Mouse (Mus musculus): ENCODE measurements around the gene Prl2c5.
"Not testable (repeated sequence)": the region's sequence is repeated elsewhere in the genome, so short reads cannot be mapped to it uniquely, and the experiment has no call there.

Prl2c5 gene

DNA sequence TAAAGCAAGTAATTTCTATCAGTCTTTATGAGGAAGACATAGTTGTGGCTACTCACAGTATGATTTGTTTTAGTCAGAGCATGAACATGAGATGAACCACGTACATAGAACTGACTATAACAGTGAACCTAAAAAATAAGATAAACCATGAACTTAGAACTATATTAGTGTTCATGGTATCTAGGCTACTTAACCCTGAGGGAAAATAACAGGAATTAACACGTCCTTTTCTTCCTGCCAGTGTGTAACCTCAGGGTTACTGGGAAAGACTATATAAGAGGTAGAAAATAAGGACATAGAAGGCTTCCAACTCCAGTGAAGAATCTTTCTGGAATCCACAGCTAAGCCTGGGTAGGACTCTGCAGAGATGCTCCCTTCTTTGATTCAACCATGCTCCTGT is at the start of gene Prl2c5:
Gene Prl2c5, plus strand, starts transcription at position 301 of the 400 bp plus-strand sequence.
- in situ Hi-C loops (cut with MboI, MseI), result not testable (repeated sequence)

DNA sequence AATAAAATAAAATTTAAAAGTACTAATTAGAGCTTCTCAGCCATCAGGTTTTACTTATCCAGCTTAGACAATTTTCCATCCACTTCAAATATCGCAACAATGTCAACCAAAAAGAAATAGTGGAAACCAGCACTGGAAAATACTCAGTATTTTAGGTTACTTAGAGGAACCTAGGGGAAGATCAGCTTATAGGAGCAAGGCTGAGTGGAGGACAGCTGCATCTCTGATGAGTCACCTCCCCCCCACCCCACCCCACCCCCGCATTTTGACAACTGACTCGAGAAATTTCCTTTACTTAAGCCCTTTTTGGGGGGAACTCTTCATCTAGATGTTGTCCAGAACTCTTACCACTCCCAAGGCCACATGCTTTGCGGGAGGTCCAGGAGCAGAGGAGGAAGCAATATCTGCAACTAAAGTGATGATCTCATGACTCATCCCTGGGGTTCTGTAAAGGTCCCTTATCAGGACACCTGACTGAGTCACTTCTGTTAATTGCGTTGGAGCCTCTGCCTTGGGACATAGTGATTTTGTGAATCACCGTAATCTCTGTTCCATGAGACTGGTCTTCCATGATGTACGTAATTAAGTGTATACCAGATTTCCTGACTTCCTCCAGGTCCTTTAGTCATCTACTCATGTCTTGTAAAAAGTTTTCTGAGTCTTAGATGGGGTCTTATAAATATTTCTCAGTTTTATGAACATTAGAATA is 19.6 kb upstream of the Prl2c5 start:
- in situ Hi-C loops (cut with MboI, MseI), result loop anchor here (5.0 kb wide), 1 partner anchor 346 kb away; no protein-coding TSS in a partner anchor

DNA sequence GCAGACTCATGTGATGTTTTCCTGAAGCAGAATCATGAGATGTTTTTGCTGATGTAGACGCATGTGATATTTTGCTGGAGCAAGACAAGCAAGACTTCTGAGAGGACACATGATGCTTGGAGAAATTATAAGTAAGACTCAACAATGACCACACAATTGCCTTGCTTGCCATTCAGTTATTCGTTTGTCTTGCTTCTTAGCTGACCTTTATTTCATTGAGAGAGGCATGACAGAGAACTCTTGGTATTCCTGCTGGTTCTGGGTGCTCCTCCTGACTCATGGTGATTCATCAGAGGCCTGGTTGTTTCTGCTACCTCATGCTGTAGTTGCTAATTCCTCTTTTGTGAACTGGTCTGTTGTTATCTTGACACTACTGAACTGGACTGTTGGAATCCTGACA is 13.9 kb upstream of the Prl2c5 start:
- in situ Hi-C loops (cut with MboI, MseI), result not testable (repeated sequence)

DNA sequence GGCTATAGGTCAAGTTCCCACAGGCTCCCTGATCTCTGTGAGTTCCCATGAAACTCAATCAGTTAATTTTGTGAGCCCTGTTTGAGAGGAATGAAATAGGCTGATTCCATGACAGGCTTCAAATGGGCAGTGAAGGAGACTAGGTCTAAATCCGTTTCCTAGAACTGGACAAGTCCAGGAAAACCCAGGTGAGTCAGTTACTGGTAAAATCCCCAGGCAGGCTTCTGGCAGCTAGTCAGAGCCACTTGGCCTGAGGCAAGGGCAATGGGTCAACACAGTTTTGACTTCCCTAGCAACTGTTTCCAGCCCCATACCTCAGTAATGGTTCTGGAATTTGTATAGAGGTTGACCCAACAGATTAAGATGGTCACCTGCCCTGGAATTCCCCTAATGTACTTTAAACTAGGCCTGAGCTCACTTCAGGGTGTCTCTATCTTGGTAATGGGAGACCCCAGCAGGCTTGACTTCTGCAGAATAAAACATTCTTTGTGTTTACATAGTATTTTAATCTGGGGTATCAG is 8.8 kb upstream of the Prl2c5 start:
- in situ Hi-C loops (cut with MboI, MseI), result not testable (repeated sequence)

DNA sequence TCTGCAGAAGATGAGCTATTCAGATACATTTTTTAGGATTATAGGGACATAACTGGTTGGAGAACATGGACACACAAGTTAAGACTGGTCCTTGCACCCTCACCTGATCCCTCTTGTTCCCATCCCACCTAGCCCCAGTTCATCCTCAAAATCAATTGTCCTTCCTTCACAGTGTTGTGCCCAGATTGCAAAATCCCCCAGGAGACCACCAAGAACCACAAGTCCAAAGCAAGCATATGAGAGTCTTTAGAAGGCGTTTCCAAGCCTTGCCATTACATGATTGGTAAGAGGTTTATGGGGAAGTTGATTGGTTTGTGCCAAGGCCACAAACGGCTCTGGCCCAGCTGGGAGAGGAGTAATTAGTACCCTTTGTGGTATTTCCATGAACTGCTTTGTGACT is 6.8 kb upstream of the Prl2c5 start:
- in situ Hi-C loops (cut with MboI, MseI), result loop anchor here (5.0 kb wide), 1 partner anchor 163 kb away; no protein-coding TSS in a partner anchor

DNA sequence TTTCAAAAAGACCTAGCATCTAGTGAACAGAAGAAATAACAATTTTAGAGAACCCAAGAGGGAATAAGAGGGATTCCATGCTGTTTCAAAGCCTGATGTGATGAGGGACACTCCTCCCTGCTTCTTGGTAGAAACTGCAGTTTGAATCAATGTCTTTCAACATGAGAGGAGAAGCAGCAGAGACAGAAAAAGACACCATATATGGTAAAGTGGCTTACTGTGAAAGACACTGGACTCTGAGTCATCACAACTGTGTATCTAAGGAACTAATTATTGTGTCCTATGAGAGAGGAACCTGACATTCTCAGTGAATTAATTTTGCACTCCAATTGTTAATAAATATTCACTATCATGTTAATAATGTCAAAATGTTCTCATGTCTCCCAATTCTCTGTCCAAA is 28.7 kb downstream of the Prl2c5 start:
- in situ Hi-C loops (cut with MboI, MseI), result not testable (repeated sequence)

DNA sequence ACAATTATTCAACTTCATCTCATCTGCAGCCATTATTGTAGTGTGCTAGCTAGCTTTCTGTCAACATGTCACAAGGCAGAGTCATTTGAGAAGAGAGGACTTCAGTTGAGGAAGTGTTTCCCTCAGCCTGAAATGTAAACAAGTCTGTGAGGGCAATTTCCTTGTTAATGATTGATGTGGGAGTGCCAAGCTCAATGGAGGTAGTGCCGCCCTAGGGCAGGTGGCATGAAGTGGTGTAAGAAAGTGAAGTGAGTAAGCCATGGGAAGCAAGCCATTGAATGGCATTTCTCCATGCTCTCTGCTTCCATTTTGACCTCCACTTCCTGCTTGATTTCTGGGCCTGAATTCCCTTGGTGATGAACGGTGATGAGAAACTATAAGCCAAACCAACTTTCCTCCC is 33.8 kb downstream of the Prl2c5 start:
- in situ Hi-C loops (cut with MboI, MseI), result not testable (repeated sequence)

DNA sequence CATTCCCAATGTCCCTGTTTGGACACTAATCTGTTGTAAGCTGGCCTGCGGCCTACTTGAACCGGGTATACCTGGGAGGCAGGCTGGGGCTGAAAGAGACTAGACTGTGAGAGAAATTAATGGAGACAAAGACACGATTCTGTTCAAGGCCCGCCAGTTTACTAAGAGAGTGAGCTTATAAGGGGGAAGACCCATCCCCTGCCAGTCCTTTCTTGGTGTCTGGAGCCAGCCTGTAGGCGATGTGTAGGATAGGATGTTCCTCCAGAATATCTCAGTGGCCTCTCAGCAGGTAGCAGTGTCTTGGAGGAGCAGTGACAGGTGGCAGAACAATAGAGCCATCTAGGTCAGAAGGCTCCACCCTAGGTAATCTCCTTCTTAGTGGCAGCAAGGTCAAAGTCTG is 37.7 kb downstream of the Prl2c5 start:
- in situ Hi-C loops (cut with MboI, MseI), result loop anchor here (5.0 kb wide), 1 partner anchor 308 kb away; no protein-coding TSS in a partner anchor

DNA sequence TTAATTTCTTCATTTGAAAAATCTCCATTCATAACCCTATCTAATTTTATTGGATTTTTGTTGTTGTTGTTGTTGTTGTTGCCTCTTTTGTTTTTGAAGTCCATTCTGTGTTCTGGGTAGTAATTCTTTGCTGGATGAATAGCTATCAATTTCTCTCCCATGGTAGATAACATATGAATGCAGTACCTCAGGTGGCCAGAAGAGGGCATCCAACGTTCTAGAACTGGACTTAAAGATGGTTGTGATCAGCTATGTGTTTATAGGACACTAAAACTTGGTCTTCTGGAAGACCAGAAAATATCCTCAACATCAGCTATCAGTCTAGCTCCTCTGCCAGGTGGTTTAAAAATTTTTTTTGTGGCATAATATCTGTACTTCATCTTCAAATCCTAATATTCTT is 54.9 kb downstream of the Prl2c5 start:
- in situ Hi-C loops (cut with MboI, MseI), result loop anchor here (5.0 kb wide), 1 partner anchor 510 kb away; no protein-coding TSS in a partner anchor

Data from T-helper 1 cell (primary cell).